In the genomic region with DNA sequence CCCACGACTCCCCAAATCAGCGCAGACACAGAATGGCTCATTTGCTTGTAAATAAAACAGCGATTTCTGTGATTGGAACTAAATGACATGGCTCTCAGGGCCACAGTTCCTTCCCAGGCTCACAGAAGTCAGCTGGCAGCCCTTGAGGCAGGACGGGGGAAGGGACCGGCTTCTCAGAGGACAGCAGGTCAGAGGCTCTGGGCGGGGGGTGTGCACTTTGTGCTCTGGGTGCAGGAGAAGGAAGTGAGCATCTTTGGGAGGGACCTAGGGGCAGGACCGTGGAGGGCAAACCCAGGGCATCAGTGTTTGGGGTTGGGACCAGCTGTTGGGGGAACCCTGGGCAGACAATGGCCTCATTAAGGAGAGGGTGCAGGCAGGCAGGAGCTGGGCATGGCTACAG, we compare ENCODE assay signal across 24 mouse cellular contexts. TPM values are rescaled to one million over a fixed set of nuclear protein-coding genes. Genes with fewer than 3 reads are reported as not detected.
DNase-seq lines count a peak whose midpoint lies in the region; ATAC-seq and TF ChIP-seq lines count a peak whose summit lies in the region.
"Had no signal": no experiment of that assay in that cellular context is flagged by ENCODE, and none has a peak within 500 bp of the region (broad histone marks: within the 10 kb centered on the region; RNA-seq: fewer than 3 reads in every experiment).

No protein-coding gene starts in this region.

- peaks cover 9% of the 10 kb centered on the region; the same call in 1 of the 2 replicates for H3K4me1 ChIP-seq in forebrain, embryonic 16.5 days (replicated peaks; ENCODE audit: control insufficient read depth, insufficient read depth, low read length)
- no peaks in the 10 kb centered on the region for H3K4me1 ChIP-seq in forebrain, embryonic 15.5 days
- no peaks in the 10 kb centered on the region for H3K4me1 ChIP-seq in hindbrain, embryonic 16.5 days (ENCODE audit: control insufficient read depth, insufficient read depth, low read depth, low read length)
- H3K4me1 ChIP-seq in hindbrain, embryonic 12.5 days: peaks cover 6% of the 10 kb centered on the region; the same call in 1 of the 2 replicates
- H3K4me1 ChIP-seq in stomach, postnatal 0 days (replicated peaks; ENCODE audit: control insufficient read depth, insufficient read depth): no peaks in the 10 kb centered on the region
- H3K4me1 ChIP-seq: heart, embryonic 15.5 days had no signal

- ATAC-seq in forebrain, embryonic 16.5 days: peak; percentile 20; the same call in 1 of the 2 replicates
- no peak for ATAC-seq in forebrain, embryonic 15.5 days (replicated peaks)
- ATAC-seq in hindbrain, embryonic 16.5 days: peak; percentile 62; the same call in 1 of the 2 replicates
- no peak for ATAC-seq in hindbrain, embryonic 12.5 days (ENCODE audit: low FRiP score)
- ATAC-seq in stomach, postnatal 0 days (ENCODE audit: low FRiP score, low TSS enrichment): peak; percentile 46; the same call in 1 of the 2 replicates

- no peak for TF ChIP-seq EP300 in stomach, postnatal 0 days (optimal IDR thresholded peaks at IDR 0.05)

- no peak for TF ChIP-seq POLR2A in brain, embryonic 14.5 days (IDR thresholded peaks at IDR 0.05; ENCODE audit: borderline replicate concordance, extremely low read depth, insufficient read depth, insufficient read length, poor library complexity, severe bottlenecking)

- no peaks in the 10 kb centered on the region for H3K36me3 ChIP-seq in forebrain, embryonic 16.5 days (ENCODE audit: control insufficient read depth, insufficient read depth)
- no peaks in the 10 kb centered on the region for H3K36me3 ChIP-seq in forebrain, embryonic 15.5 days
- H3K36me3 ChIP-seq in hindbrain, embryonic 16.5 days (ENCODE audit: control insufficient read depth, insufficient read depth, low read length): no peaks in the 10 kb centered on the region
- H3K36me3 ChIP-seq in hindbrain, embryonic 12.5 days: no peaks in the 10 kb centered on the region
- H3K36me3 ChIP-seq in stomach, postnatal 0 days (ENCODE audit: control insufficient read depth, insufficient read depth, low read length): no peaks in the 10 kb centered on the region
- H3K36me3 ChIP-seq: embryonic facial prominence, embryonic 12.5 days; forebrain, embryonic 12.5 days; heart, embryonic 15.5 days; hindbrain, embryonic 10.5 days had no signal

- no peak overlapping the region for H3K27ac ChIP-seq in forebrain, embryonic 16.5 days (ENCODE audit: low read length)
- H3K27ac ChIP-seq in forebrain, embryonic 15.5 days (replicated peaks): no peak overlapping the region
- H3K27ac ChIP-seq in hindbrain, embryonic 16.5 days (ENCODE audit: low read depth, low read length): no peak overlapping the region
- H3K27ac ChIP-seq in hindbrain, embryonic 12.5 days: no peak overlapping the region
- H3K27ac ChIP-seq in stomach, postnatal 0 days (replicated peaks): no peak overlapping the region
- H3K27ac ChIP-seq: embryonic facial prominence, embryonic 12.5 days; forebrain, embryonic 12.5 days; heart, adult 2 months; heart, embryonic 15.5 days; hindbrain, embryonic 10.5 days had no signal

- DNase-seq in brain, embryonic 14.5 days (ENCODE audit: low read depth): peak; percentile 31
- DNase-seq in stomach, postnatal 0 days (ENCODE audit: low spot score): no peak
- no peak for DNase-seq in urinary bladder, postnatal 25 days (ENCODE audit: low spot score)
- no peak for DNase-seq in testis, postnatal 10 days (ENCODE audit: low spot score)
- DNase-seq: adrenal gland, adult 8-10 months; adrenal gland, postnatal 36 days; cerebellum, adult 11 months; cerebellum, adult 8-10 months; cerebellum, postnatal 14 days; embryo, embryonic 11 days; gastrocnemius, postnatal 10 days; heart, adult 2 months; heart, postnatal 14 days; kidney, adult 8-10 months had no signal

- H3K4me2 ChIP-seq in forebrain, embryonic 16.5 days (ENCODE audit: low read length): no peak overlapping the region
- no peak overlapping the region for H3K4me2 ChIP-seq in forebrain, embryonic 15.5 days (replicated peaks)
- no peak overlapping the region for H3K4me2 ChIP-seq in hindbrain, embryonic 16.5 days (ENCODE audit: low read length)
- no peak overlapping the region for H3K4me2 ChIP-seq in hindbrain, embryonic 12.5 days (replicated peaks)
- H3K4me2 ChIP-seq in stomach, postnatal 0 days (replicated peaks; ENCODE audit: low read depth): no peak overlapping the region
- H3K4me2 ChIP-seq: embryonic facial prominence, embryonic 12.5 days; forebrain, embryonic 12.5 days; heart, embryonic 11.5 days; heart, embryonic 15.5 days had no signal

- H3K9me3 ChIP-seq in forebrain, embryonic 16.5 days (ENCODE audit: control insufficient read depth, low read length): no peaks in the 10 kb centered on the region
- H3K9me3 ChIP-seq in forebrain, embryonic 15.5 days: no peaks in the 10 kb centered on the region
- no peaks in the 10 kb centered on the region for H3K9me3 ChIP-seq in hindbrain, embryonic 16.5 days (ENCODE audit: control insufficient read depth, low read length)
- no peaks in the 10 kb centered on the region for H3K9me3 ChIP-seq in hindbrain, embryonic 12.5 days (replicated peaks)
- H3K9me3 ChIP-seq in stomach, postnatal 0 days (ENCODE audit: control insufficient read depth, low read length): no peaks in the 10 kb centered on the region
- H3K9me3 ChIP-seq: embryonic facial prominence, embryonic 12.5 days; forebrain, embryonic 12.5 days; heart, embryonic 15.5 days; hindbrain, embryonic 10.5 days had no signal

- TF ChIP-seq CTCF in brain, embryonic 14.5 days (IDR thresholded peaks at IDR 0.05; ENCODE audit: borderline replicate concordance, extremely low read depth, insufficient read depth, insufficient read length): no peak
- TF ChIP-seq CTCF in stomach, postnatal 0 days (IDR thresholded peaks at IDR 0.05; ENCODE audit: low read depth): no peak

- H3K27me3 ChIP-seq in forebrain, embryonic 16.5 days (replicated peaks; ENCODE audit: control insufficient read depth, insufficient read depth, low read length): no peaks in the 10 kb centered on the region
- H3K27me3 ChIP-seq in forebrain, embryonic 15.5 days: 0 out of 2 replicates have a peak, but pooled peaks cover 3% of the 10 kb centered on the region
- no peaks in the 10 kb centered on the region for H3K27me3 ChIP-seq in hindbrain, embryonic 16.5 days (replicated peaks; ENCODE audit: control insufficient read depth, insufficient read depth, low read length)
- H3K27me3 ChIP-seq in hindbrain, embryonic 12.5 days: peaks cover 11% of the 10 kb centered on the region; the same call in 1 of the 2 replicates
- H3K27me3 ChIP-seq in stomach, postnatal 0 days (ENCODE audit: control insufficient read depth, insufficient read depth, low read length): no peaks in the 10 kb centered on the region

- H3K9ac ChIP-seq in forebrain, embryonic 16.5 days (replicated peaks; ENCODE audit: low read depth, low read length): no peak overlapping the region
- H3K9ac ChIP-seq in forebrain, embryonic 15.5 days (replicated peaks): no peak overlapping the region
- H3K9ac ChIP-seq in hindbrain, embryonic 16.5 days (ENCODE audit: low read depth, low read length): no peak overlapping the region
- H3K9ac ChIP-seq in hindbrain, embryonic 12.5 days: no peak overlapping the region
- no peak overlapping the region for H3K9ac ChIP-seq in stomach, postnatal 0 days (ENCODE audit: low read length)
- H3K9ac ChIP-seq: embryonic facial prominence, embryonic 12.5 days; forebrain, embryonic 12.5 days; heart, embryonic 15.5 days had no signal

- WGBS in forebrain, embryonic 16.5 days: 39% methylated on average over 7 of the region's 7 CpGs
- WGBS in forebrain, embryonic 15.5 days: 53% methylated on average over 7 of the region's 7 CpGs
- 53% methylated on average over 7 of the region's 7 CpGs for WGBS in hindbrain, embryonic 16.5 days
- 57% methylated on average over 7 of the region's 7 CpGs for WGBS in hindbrain, embryonic 12.5 days
- WGBS in stomach, postnatal 0 days: 42% methylated on average over 7 of the region's 7 CpGs

- H3K4me3 ChIP-seq in forebrain, embryonic 16.5 days (replicated peaks; ENCODE audit: low read length): no peak overlapping the region
- no peak overlapping the region for H3K4me3 ChIP-seq in forebrain, embryonic 15.5 days
- H3K4me3 ChIP-seq in hindbrain, embryonic 16.5 days (ENCODE audit: low read length): no peak overlapping the region
- no peak overlapping the region for H3K4me3 ChIP-seq in hindbrain, embryonic 12.5 days
- no peak overlapping the region for H3K4me3 ChIP-seq in stomach, postnatal 0 days (ENCODE audit: low read depth, low read length)
- H3K4me3 ChIP-seq: embryonic facial prominence, embryonic 12.5 days; forebrain, embryonic 12.5 days; heart, adult 2 months; heart, embryonic 15.5 days; hindbrain, embryonic 10.5 days had no signal

RNA-seq across cellular contexts. Expression of gene Sfrp5, which starts 7.4 kb away (rescaled TPM):
- polyA plus RNA-seq in forebrain, embryonic 16.5 days (2015; fragmentation: Nextera tagmentation; extraction: Ambion mirVana): 1.2 and 1.5 TPM in 2 replicates
- 0.54 and 0.78 TPM in 2 replicates for polyA plus RNA-seq in forebrain, embryonic 15.5 days (2015; fragmentation: Nextera tagmentation; extraction: Ambion mirVana)
- polyA plus RNA-seq in hindbrain, embryonic 16.5 days (2015; fragmentation: Nextera tagmentation; extraction: Ambion mirVana): 2.7 and 3.5 TPM in 2 replicates
- polyA plus RNA-seq in hindbrain, embryonic 12.5 days (2016; fragmentation: Nextera tagmentation; extraction: Ambion mirVana): 1.5 and 1.9 TPM in 2 replicates
- 4.5 and 4.6 TPM in 2 replicates for polyA plus RNA-seq in brain, embryonic 14.5 days (2012; rRNA removed)
- polyA plus RNA-seq in stomach, postnatal 0 days (2015; fragmentation: Nextera tagmentation; extraction: Ambion mirVana): 0.55 and 0.74 TPM in 2 replicates
- polyA plus RNA-seq: C2C12 had no signal

RNA-seq across cellular contexts. Expression of gene Golga7b, which starts 37.9 kb away (rescaled TPM):
- polyA plus RNA-seq in forebrain, embryonic 16.5 days (2015; fragmentation: Nextera tagmentation; extraction: Ambion mirVana): 29.5 and 41.0 TPM in 2 replicates
- polyA plus RNA-seq in forebrain, embryonic 15.5 days (2015; fragmentation: Nextera tagmentation; extraction: Ambion mirVana): 28.6 and 31.5 TPM in 2 replicates
- 69.5 and 73.9 TPM in 2 replicates for polyA plus RNA-seq in hindbrain, embryonic 16.5 days (2015; fragmentation: Nextera tagmentation; extraction: Ambion mirVana)
- polyA plus RNA-seq in hindbrain, embryonic 12.5 days (2016; fragmentation: Nextera tagmentation; extraction: Ambion mirVana): 11.5 and 11.6 TPM in 2 replicates
- 20.5 and 33.7 TPM in 2 replicates for polyA plus RNA-seq in brain, embryonic 14.5 days (2012; rRNA removed)
- polyA plus RNA-seq in stomach, postnatal 0 days (2015; fragmentation: Nextera tagmentation; extraction: Ambion mirVana): 0.82 and 0.85 TPM in 2 replicates

RNA-seq across cellular contexts. Expression of gene Zfyve27, which starts 45.7 kb away (rescaled TPM):
- polyA plus RNA-seq in forebrain, embryonic 16.5 days (2015; fragmentation: Nextera tagmentation; extraction: Ambion mirVana): 65.4 and 78.7 TPM in 2 replicates
- 64.1 and 64.8 TPM in 2 replicates for polyA plus RNA-seq in forebrain, embryonic 15.5 days (2015; fragmentation: Nextera tagmentation; extraction: Ambion mirVana)
- polyA plus RNA-seq in hindbrain, embryonic 16.5 days (2015; fragmentation: Nextera tagmentation; extraction: Ambion mirVana): 56.4 and 62.4 TPM in 2 replicates
- polyA plus RNA-seq in hindbrain, embryonic 12.5 days (2016; fragmentation: Nextera tagmentation; extraction: Ambion mirVana): 53.6 and 55.2 TPM in 2 replicates
- polyA plus RNA-seq in brain, embryonic 14.5 days (2012; rRNA removed): 104 and 141 TPM in 2 replicates
- 14.1 and 15.3 TPM in 2 replicates for polyA plus RNA-seq in stomach, postnatal 0 days (2015; fragmentation: Nextera tagmentation; extraction: Ambion mirVana)

Comparison
In these comparisons a context has a peak if more than half of its experiments do, and no peak if none do; other contexts are left out.
1. ATAC-seq: peak in forebrain, embryonic 16.5 days (single experiment), hindbrain, embryonic 16.5 days (single experiment) and stomach, postnatal 0 days (single experiment); none in forebrain, embryonic 15.5 days (single experiment) and hindbrain, embryonic 12.5 days (single experiment).